Mouse (Mus musculus) c-Kit-positive CD71-positive TER-119-positive erythroid progenitor cells, embryonic 14.5 days (primary cell): Measurements from ENCODE around the gene Nln.
A peak's percentile ranks its signal among the peaks of the same experiment; 100 is the strongest.

Source experiments
- DNase-seq: peaks from one replicate; pipeline ENCODE4 v3.0.0-alpha.2; 2013; ENCODE audit warnings: low spot score

Gene Nln

GRCm38 (mm10) chr13:104042738-104043137 lies 66.7 kb downstream of the Nln start:
- no peak for DNase-seq

DNA sequence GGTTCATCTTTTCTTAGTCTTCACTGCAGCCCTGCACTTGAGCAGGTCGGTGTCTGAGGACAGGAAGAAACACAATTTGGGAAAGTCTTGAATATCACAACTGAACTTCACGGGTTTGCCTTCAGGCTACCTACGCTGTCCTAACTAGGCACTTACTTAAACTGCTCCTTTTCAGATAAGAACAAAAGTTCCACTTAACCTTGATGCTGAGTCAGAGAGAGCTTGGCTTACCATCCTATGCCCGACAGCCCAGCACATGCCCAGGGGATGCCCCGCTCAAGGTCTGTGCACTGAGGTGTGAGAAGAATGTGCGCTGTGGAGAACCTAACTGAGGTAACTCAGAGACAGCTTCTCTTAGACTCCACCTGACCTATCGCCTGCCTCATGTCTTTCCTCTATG lies 67.9 kb downstream of the Nln start:
- no peak for DNase-seq

DNA sequence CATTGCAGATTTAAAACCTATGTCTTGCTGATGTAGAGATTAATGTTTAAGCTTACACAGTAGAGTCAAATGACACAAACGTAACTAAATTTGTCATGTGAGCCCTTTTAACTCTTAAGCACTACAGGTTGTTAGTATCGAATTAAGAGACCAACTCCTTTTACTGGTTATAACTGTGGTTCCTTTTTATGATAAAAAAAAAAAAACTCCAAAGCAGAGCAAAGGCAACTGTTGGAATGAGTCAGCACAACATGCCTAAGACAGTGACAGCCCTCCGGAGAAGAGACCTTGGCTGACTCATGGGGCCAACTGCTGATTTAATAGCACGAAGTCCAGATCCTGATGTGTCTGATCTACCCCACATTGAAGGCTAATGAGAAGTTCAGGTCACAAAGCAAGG lies 68.5 kb downstream of the Nln start:
- peak; percentile 56 for DNase-seq

- DNase-seq: no peak
Observed at GRCm38 (mm10) chr13:104039861-104040260, 69.6 kb downstream of the Nln start.

GRCm38 (mm10) chr13:104038891-104039290 lies 70.5 kb downstream of the Nln start:
- no peak for DNase-seq

DNA sequence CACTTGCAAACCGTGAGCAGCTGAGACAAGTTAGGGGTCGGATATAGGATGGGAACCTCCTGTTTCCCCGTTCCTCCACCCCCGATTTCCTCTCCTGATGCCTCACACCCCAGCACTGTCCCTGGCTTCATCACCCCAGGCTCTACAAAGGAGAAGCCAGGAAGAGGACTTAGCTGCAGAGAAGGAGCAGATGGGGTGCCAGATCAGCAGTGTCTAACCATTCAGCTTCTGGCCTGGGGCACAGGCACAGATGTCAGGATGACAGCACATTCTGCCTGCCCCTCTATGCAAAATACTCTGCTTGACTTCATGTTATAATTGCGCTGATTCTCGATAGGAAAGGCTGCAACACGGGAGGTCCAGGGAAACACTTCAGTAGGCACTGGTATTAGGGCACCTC lies 71.1 kb downstream of the Nln start:
- DNase-seq: no peak

DNA sequence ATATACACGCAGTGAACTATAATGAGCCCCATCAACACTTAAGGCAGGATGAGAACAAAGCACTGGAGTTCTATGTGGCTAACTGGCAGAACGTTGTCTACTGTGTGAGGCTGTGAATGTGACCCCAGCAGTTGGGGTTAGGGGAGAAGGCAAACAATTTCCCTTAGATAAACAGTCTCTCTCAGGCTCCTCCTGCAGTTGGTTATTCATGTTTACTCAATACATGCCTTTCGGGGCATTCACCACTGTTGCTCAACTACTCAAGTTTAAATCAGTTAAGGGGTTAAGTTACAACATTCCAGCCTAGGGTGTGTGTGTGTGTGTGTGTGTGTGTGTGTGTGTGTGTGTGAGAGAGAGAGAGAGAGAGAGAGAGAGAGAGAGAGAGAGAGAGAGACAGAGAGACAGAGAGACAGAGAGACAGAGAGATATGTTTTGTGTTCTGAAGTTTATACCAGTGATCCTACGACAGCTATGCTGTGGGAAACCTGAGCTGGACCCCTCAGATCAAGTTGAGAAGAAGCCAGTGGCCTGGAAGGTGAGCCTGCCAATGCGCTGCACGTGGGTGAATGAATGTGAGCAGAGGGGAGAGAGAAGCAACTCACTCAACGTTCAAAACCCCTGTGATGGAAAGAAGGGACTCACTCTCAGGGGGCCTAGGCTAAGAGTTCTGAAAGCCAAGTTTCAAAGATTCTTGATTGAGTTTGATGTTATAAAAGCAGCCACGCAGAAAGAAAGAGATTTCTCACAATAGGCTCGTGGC lies 71.7 kb downstream of the Nln start:
- DNase-seq: no peak

GRCm38 (mm10) chr13:104036494-104037290 lies 72.7 kb downstream of the Nln start:
- DNase-seq: peak; percentile 27

GRCm38 (mm10) chr13:104035651-104036050 lies 73.8 kb downstream of the Nln start:
- DNase-seq: no peak

- no peak for DNase-seq
Observed at GRCm38 (mm10) chr13:104034854-104035253, 74.6 kb downstream of the Nln start.

- DNase-seq: no peak
Observed at GRCm38 (mm10) chr13:104032620-104033133, 76.7 kb downstream of the Nln start.

DNA sequence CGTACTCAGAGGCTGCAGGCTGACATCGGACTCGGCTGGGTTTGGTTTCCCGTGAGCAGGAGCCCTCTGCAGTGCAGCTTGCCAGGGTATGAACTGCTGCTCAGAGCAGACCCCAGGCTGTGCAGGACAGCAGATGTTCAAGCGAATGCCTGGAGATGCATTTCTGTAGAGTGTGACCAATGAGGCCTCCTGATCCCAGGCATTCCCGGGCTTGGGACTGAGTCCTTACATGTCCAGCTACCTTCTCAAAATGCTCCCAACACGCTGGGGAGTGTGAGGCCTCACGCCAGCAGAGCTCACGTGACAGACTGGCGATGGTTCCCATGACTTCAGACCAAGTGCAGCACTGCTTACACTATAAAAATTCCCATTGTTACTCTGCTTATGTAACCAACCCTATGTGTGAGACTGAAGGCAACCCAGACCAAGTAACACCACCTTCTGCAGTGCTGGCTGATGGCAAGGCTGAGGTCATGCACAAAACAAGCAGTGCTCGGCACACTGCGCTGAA lies 77.5 kb downstream of the Nln start:
- DNase-seq: no peak

GRCm38 (mm10) chr13:104030956-104031355 lies 78.5 kb downstream of the Nln start:
- no peak for DNase-seq

GRCm38 (mm10) chr13:104029511-104029910 lies 79.9 kb downstream of the Nln start:
- peak; percentile 27 for DNase-seq

DNA sequence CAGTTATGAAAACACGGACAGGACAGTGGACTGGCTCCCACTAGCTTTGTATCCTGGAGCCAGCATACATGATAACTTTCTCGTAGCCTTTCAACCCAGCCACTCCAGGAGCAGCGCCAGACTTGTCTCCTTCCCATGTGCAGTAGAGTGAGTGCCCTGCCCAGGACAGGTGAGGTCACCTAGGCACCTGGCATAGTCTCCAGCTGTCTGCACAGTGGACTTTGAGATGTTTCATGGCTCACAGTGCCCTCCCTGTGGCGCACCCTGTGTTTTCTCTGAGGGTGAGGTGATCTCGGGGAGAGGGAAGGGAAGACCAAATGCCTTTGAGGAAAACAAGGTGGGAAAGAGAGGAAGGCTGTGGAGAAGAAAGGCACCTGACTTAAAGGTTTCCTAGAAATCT lies 80.3 kb downstream of the Nln start:
- no peak for DNase-seq

DNA sequence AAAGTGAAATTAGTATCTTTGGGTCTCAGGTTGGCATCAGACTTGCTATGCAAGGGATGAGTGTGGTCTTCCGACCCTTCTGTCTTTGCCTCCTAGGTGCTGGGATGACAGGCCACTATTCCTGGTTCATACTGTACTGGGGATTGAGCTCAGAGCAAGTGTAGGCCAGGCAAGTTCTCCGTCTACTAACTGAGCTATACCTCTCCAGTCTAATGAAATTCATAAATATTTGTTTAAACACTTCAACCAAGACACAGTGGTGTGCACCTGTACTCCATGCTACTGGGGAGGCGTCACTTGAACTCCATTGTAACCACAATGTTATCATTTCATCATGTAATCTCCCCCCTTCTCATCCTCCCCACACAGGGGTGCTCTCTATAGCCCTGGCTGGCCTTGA lies 82.9 kb downstream of the Nln start:
- no peak for DNase-seq

DNA sequence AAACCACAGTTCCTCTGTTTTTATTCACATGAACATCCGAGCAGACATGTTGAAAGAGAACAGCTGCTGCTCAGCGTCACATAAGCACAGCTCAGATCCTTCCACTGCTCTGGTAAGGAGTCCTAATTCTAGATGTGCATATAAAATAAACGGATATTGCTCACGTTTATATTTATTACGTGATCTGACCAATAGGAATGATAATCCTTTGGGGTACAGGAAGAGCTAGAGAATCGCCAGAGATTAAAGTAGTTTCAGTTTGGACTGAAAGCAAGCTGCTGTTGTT lies 83.8 kb downstream of the Nln start:
- DNase-seq: no peak

- DNase-seq: no peak
Observed at GRCm38 (mm10) chr13:104024856-104025709, 84.3 kb downstream of the Nln start.

GRCm38 (mm10) chr13:104024275-104024674 lies 85.1 kb downstream of the Nln start:
- DNase-seq: no peak

DNA sequence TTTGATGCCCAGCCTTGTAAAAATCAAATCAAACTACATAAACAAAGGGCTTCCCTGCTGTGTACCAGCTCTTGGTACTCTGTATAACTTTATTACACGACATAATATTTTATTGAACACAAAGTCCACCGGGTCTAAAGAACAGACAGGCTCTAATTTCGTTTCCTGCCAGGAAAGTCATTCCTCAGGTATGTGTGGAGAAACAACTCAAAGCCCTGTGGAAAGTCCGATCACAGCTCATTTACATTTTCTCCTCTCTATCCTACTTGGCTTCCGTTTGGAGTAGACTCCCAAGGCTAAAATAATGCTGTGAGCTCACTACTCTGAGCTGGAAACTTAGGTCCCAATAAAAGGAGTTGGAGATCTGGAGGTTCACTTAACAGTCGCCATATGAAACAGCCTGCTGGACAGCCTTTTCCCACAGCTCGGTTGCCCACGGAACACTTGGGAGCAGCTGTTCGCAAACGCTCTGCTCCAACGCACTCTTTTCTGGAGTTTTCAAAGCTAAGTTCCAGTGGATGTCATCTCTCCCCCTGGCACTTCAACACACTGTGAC lies 86.0 kb downstream of the Nln start:
- no peak for DNase-seq

DNA sequence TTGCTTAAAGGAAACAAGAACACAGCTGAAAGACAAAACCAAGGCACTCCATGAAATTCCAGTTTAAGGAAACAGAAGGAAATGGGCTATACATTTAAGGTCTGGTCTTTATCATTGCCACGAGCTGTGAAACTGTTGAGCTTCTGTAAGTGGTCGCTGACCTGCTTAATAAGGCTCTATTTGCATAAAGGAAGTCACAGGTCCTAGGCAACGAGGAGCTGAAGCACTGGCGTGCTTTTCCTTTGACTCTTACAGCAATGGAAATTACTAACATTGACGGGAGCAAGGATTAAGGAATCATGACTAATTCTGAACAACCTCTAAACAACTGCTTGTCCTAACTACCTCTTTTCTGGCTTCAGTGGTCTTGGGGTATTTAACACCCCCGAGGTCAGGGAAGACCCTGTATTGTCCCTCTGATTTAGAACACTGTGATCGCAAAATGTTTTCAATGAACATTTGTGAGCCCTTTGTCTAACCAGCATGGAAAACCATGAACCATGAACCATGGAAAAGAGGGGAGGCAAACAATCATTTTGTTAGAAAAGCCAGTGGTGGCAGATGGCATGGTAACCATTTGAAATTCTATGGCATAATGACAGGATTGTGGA lies 90.8 kb downstream of the Nln start:
- no peak for DNase-seq
